Mouse (Mus musculus) cerebellum, postnatal 4 days (tissue): ENCODE measurements around the gene Olfr1133.
"Not testable (repeated sequence)": the region's sequence is repeated elsewhere in the genome, so short reads cannot be mapped to it uniquely, and the experiment has no call there.

Source experiments
- DNase-seq, 2 experiments: peaks; one replicate each; pipeline ENCODE4 v3.0.0; 2022; ENCODE audit warnings: low spot score in 2 of 2, mixed read lengths in 1 of 2

The Olfr1133 gene

DNA sequence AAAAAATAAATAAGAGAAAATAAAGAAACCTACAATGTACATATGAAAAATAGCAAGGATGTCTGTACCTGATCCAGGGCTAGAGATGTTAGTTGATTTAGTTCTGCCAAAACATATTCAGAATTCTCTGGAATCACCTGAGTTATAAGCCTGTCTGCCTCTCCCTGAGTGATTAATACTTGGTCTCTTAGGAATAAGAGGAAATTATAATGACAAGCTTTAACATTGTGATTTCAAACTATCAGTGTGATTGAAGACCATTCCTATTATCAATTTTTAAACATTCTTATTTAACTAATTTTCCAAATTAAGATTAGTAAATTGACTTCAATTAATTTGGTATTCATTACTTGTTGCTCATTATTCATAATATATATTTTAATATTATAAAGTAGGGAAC is at the start of gene Olfr1133:
Olfr1133 (minus strand) TSS at position 101 of the 400 bp plus-strand sequence.
- DNase-seq, result no peak

DNA sequence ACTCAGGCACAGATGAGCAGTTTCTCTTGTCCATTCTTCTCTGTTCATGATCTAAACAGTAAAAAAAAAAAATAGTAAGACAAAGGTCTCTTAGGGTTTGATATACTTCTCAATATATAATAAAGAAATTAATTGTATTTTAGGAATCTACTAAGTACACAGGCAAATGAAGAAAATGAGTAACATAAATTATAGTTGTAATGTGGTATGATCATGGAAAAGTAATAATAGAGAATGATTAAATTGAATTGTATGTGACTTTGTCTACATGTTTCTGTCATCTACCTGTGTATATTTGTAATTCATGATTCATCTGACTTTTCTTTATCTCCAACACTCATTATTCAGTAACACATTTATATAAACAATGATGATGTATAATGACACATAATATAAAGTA is 46.7 kb upstream of the Olfr1133 start, which contains the start of gene Olfr1136:
Olfr1136 (minus strand) TSS at position 101 of the 400 bp plus-strand sequence.
- DNase-seq, result no peak

DNA sequence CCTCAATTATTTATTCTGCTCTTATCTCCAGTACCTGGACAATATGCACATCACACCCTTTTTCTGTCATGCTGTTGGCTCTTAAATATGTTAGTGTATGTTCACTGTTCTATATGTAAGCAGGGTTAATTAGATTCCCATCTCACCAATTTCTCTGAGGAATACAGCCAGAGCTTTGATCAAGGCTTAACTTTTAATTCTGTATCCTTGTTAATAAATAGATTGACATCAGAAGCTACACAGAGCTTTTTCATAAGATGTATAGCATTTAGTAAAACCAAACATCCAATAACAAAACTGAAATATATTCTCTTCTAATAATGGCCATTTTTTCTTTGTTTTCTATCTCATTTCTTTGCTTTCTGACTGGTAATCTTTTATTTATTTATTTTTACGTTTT is 26.4 kb upstream of the Olfr1133 start, which contains the start of gene Olfr1135:
Olfr1135 (minus strand) TSS at position 101 of the 400 bp plus-strand sequence.
- no peak for DNase-seq

DNA sequence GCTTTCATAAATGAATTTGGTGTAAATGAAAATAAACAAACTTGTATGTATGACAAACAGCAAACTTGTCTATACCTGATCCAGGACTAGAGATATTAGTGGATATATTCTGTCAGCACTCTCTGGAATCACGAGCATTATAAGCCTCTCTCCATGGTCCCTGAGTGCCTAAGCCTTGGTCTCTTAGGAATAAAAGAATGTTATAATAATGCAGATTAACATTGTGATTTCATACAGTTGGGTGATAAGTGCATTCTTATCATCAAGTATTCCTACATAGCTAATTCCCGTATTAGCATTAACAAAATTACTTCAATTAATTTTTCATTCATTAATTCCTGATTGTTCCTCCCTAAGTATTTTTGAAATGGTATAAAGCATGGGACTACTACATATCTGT is 11.2 kb upstream of the Olfr1133 start, which contains the start of gene Olfr1134:
Olfr1134 (minus strand) TSS at position 101 of the 400 bp plus-strand sequence.
- no peak for DNase-seq

DNA sequence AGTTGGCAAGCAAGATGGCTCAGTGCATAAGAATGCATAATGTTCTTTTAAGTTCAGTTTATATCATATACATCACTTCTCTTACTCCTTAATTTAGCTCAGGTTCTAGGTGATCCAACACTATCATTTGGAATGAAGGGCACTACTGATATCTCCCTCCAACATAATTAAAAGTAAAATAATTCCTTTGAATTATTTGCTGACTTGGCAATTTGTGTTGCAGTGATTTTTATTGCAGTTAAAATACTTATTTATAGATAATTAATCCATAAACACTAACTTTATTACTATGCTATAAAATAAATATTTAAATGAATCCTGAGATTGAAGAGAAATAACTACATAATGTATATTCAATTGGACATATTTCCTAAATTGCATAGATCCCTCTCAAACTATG is 4.7 kb downstream of the Olfr1133 start:
- DNase-seq, result no peak

DNA sequence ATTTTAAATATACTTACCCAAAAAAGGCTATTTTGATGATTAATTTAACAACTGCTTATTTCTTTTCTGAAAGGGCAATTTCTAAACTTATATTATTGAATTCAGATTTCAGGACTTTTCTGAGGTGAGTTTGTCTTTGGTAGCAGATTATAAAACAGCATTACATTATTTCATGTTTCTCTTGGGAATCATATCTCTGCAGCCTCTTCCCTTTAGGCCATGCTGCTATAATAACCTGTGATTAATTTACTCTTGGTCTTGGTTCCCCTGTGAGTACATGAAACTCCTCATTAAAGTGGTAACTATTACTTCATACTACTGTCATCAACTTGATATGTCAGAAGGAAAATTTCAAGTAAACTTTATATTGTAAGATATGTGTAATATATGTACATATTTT is 9.7 kb downstream of the Olfr1133 start, which contains the start of gene Olfr1132:
Olfr1132 (minus strand) TSS at position 101 of the 400 bp plus-strand sequence.
- no peak for DNase-seq

DNA sequence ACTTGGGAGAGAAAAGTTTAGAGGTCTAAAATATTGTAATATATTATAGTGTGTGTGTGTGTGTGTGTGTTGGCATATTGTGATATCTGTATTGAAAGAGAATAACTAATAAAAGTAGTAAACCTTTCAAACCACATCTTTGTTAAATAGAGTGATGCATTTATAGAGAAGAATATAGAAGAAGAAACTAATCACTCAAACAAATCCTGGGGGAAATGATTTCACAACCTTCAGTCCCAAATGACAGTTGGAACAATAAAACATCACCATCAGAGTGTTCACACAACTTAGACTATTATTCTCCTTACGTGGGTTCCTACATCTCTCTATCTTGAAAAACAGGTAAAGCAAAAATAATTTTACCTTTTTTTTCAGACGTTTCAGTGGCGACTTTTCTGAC is 20.4 kb downstream of the Olfr1133 start, which contains the start of gene Olfr1131:
Olfr1131 (plus strand) TSS at position 301 of the 400 bp plus-strand sequence.
- no peak for DNase-seq

DNA sequence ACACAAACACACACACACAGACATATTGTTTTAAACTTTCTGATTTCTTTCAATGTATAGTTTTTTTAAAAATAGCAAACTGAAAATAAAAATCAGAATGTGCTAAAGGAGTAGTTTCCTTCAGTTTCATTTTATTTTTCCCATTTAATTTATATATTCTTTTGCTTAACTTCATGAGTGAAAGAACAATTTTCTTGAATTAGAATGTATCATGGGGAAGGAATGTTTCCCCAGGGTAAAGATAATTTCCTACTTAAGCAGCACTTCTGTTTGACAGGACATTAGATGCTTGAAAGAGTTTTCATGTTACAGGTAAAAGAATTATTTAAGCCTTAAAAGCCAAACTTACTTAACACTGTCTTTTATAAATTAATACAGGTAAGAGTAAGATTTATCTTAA is 41.3 kb downstream of the Olfr1133 start, which contains the start of gene Olfr1130:
Olfr1130 (plus strand) TSS at position 301 of the 400 bp plus-strand sequence.
- DNase-seq, result not testable (repeated sequence)
